Mouse (Mus musculus) heart, adult 10 weeks (tissue): Measurements from ENCODE around the gene Olfr248. TPM values are rescaled to one million over a fixed set of nuclear protein-coding genes. Genes with fewer than 3 reads are reported as not detected.

ENCODE experiments used
- polyA plus RNA-seq: library from polyadenylated mRNA; stranded (reverse); fragments of 350-450 nt; fragmentation: Illumina TruSeq; extraction: RNeasy Lipid Tissue Mini Kit (QIAGEN cat#74804); gene quantifications from one replicate; pipeline ENCODE4 v1.2.3, GENCODE M21; 2014; ENCODE audit warnings: low read depth, low replicate concordance

The Olfr248 gene
- not detected for polyA plus RNA-seq

GRCm38 (mm10) chr1:174390746-174391145, at the start of gene Olfr248:
Gene Olfr248 (plus strand): TSS chr1:174391046.

GRCm38 (mm10) chr1:174364882-174365451, 25.9 kb upstream of the Olfr248 start, which contains the start of gene Olfr417:
Gene Olfr417 (plus strand): TSS chr1:174365122.

GRCm38 (mm10) chr1:174423764-174424163, 32.9 kb downstream of the Olfr248 start, which contains the start of gene Olfr414:
Gene Olfr414 (plus strand): TSS chr1:174424064.

Other genes starting within 250 kb of the Olfr248 start
- gene Olfr420, start 235.4 kb upstream of the Olfr248 start, polyA plus RNA-seq, result not detected
- gene Spta1, start 218.3 kb upstream of the Olfr248 start, polyA plus RNA-seq, result 9.6 TPM
- not detected for gene Olfr419, start 139.0 kb upstream of the Olfr248 start, polyA plus RNA-seq
- gene Mptx1, start 60.5 kb upstream of the Olfr248 start, polyA plus RNA-seq, result not detected
- gene Olfr417, start 25.9 kb upstream of the Olfr248 start, polyA plus RNA-seq, result not detected
- gene Olfr414, start 33.0 kb downstream of the Olfr248 start, polyA plus RNA-seq, result not detected
- not detected for gene Olfr220, start 51.0 kb downstream of the Olfr248 start, polyA plus RNA-seq
- gene Fmn2, start 110.8 kb downstream of the Olfr248 start, polyA plus RNA-seq, result not detected